Mouse (Mus musculus): ENCODE measurements around the gene Ablim2. TPM values are rescaled to one million over a fixed set of nuclear protein-coding genes. Genes with fewer than 3 reads are reported as not detected.

Ablim2 gene
- polyA plus RNA-seq, 1 experiment, result 4.5 TPM

GRCm38 (mm10) chr5:35894295-35895047 lies 136.8 kb downstream of the Ablim2 start:
- H3K4me3 ChIP-seq (ENCODE audit: control insufficient read depth, insufficient read depth, low read length), result peak overlapping the region; percentile 68
- H3K4me1 ChIP-seq (replicated peaks; ENCODE audit: control insufficient read depth, insufficient read depth, low read length), result peaks cover 11% of the 10 kb centered on the region
- no peak for DNase-seq
- H3K27me3 ChIP-seq (ENCODE audit: control insufficient read depth, insufficient read depth, low read length), result no peaks in the 10 kb centered on the region
- 72% methylated on average over 30 of the region's 30 CpGs for WGBS
- H3K36me3 ChIP-seq (ENCODE audit: control insufficient read depth, insufficient read depth, low read length), result no peaks in the 10 kb centered on the region
- H3K27ac ChIP-seq (ENCODE audit: control insufficient read depth, insufficient read depth, low read length), result no peak overlapping the region
- TF ChIP-seq CTCF (IDR thresholded peaks at IDR 0.05; ENCODE audit: borderline replicate concordance, control insufficient read depth, extremely low read depth, insufficient read depth, low read length, poor library complexity) (no peak), POLR2A (IDR thresholded peaks at IDR 0.05; ENCODE audit: control insufficient read depth, extremely low read depth, insufficient read depth, low read length, poor library complexity) (no peak)

GRCm38 (mm10) chr5:35895926-35896325 lies 138.2 kb downstream of the Ablim2 start:
- H3K36me3 ChIP-seq (ENCODE audit: control insufficient read depth, insufficient read depth, low read length), result no peaks in the 10 kb centered on the region
- no peak overlapping the region for H3K4me3 ChIP-seq (ENCODE audit: control insufficient read depth, insufficient read depth, low read length)
- DNase-seq, result no peak
- TF ChIP-seq POLR2A (IDR thresholded peaks at IDR 0.05; ENCODE audit: control insufficient read depth, extremely low read depth, insufficient read depth, low read length, poor library complexity) (no peak), CTCF (IDR thresholded peaks at IDR 0.05; ENCODE audit: borderline replicate concordance, control insufficient read depth, extremely low read depth, insufficient read depth, low read length, poor library complexity) (no peak)
- peaks cover 20% of the 10 kb centered on the region for H3K4me1 ChIP-seq (replicated peaks; ENCODE audit: control insufficient read depth, insufficient read depth, low read length)
- WGBS, result 83% methylated on average over 4 of the region's 4 CpGs
- no peak overlapping the region for H3K27ac ChIP-seq (ENCODE audit: control insufficient read depth, insufficient read depth, low read length)
- no peaks in the 10 kb centered on the region for H3K27me3 ChIP-seq (ENCODE audit: control insufficient read depth, insufficient read depth, low read length)

DNA sequence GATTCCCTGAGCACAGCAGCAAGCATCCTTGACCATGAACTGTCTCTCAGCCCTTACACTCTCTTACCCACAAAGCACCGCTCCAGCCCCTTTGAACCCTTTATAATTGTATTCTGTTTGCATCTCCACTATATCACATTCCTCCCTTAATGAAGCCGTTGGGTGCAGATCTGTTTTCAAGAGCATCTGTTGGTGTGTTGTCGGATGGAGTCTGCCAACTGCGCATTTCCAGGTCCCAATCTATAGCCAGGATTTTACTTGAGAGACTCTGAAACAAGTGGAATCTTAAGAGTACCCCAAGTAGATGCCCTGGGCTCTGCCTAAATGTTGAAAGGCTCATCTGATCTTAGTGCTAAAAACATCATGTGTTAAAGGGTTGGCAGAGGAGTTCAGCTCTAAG lies 138.9 kb downstream of the Ablim2 start:
- no peak for TF ChIP-seq CTCF (IDR thresholded peaks at IDR 0.05; ENCODE audit: borderline replicate concordance, control insufficient read depth, extremely low read depth, insufficient read depth, low read length, poor library complexity)
- no peak for TF ChIP-seq POLR2A (IDR thresholded peaks at IDR 0.05; ENCODE audit: control insufficient read depth, extremely low read depth, insufficient read depth, low read length, poor library complexity)
- Histone ChIP-seq H3K4me1 (replicated peaks; ENCODE audit: control insufficient read depth, insufficient read depth, low read length) (peaks cover 26% of the 10 kb centered on the region), H3K4me3 (ENCODE audit: control insufficient read depth, insufficient read depth, low read length) (no peak overlapping the region), H3K36me3 (ENCODE audit: control insufficient read depth, insufficient read depth, low read length) (no peaks in the 10 kb centered on the region), H3K27ac (ENCODE audit: control insufficient read depth, insufficient read depth, low read length) (no peak overlapping the region), H3K27me3 (ENCODE audit: control insufficient read depth, insufficient read depth, low read length) (no peaks in the 10 kb centered on the region)
- 97% methylated on average over 4 of the region's 4 CpGs for WGBS
- DNase-seq, result no peak

DNA sequence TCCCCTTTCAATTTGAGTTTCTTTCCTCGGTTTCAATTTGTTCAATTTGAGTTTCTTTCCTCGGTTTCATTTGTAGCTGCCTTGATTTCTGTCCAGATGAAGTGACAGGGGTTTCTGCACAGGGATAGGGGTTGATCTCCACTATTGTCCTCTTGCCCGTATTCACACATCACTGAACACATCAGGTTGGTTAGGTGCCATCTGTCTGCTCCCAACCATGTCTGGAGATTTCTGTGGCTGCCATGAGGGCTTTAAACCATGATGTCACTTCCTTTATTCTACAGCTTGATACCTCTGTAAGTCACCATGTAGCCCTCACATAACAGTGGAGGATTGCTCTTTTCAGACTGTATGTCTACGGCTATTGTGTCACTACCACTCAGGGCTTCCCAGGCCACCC lies 139.5 kb downstream of the Ablim2 start:
- Histone ChIP-seq H3K36me3 (ENCODE audit: control insufficient read depth, insufficient read depth, low read length) (no peaks in the 10 kb centered on the region), H3K4me1 (replicated peaks; ENCODE audit: control insufficient read depth, insufficient read depth, low read length) (peaks cover 26% of the 10 kb centered on the region), H3K4me3 (ENCODE audit: control insufficient read depth, insufficient read depth, low read length) (no peak overlapping the region), H3K27me3 (ENCODE audit: control insufficient read depth, insufficient read depth, low read length) (no peaks in the 10 kb centered on the region), H3K27ac (ENCODE audit: control insufficient read depth, insufficient read depth, low read length) (no peak overlapping the region)
- no peak for DNase-seq
- WGBS, result 87% methylated on average over 4 of the region's 4 CpGs
- TF ChIP-seq POLR2A (IDR thresholded peaks at IDR 0.05; ENCODE audit: control insufficient read depth, extremely low read depth, insufficient read depth, low read length, poor library complexity) (no peak), CTCF (IDR thresholded peaks at IDR 0.05; ENCODE audit: borderline replicate concordance, control insufficient read depth, extremely low read depth, insufficient read depth, low read length, poor library complexity) (no peak)

DNA sequence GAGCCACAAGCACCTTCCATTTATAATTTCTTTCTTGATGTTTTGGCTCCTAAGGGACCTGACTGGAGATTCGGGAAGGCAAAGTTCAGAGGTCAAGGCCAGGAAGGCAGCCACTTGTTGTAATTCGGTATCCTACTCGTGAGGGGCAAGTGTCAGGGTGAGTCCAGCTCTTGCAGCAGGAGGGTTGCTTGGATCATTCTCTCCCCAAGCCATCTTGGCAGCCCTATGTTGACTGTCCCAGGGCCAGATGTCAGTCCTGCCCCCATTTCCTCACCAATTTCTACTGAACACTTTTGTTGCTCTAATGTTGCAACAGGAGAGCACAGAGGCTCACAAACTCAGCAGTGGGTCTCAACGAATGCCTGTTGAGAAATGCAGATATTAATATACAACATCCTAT lies 140.4 kb downstream of the Ablim2 start:
- Histone ChIP-seq H3K36me3 (ENCODE audit: control insufficient read depth, insufficient read depth, low read length) (no peaks in the 10 kb centered on the region), H3K4me1 (replicated peaks; ENCODE audit: control insufficient read depth, insufficient read depth, low read length) (peaks cover 26% of the 10 kb centered on the region), H3K4me3 (ENCODE audit: control insufficient read depth, insufficient read depth, low read length) (no peak overlapping the region), H3K27ac (ENCODE audit: control insufficient read depth, insufficient read depth, low read length) (no peak overlapping the region), H3K27me3 (ENCODE audit: control insufficient read depth, insufficient read depth, low read length) (no peaks in the 10 kb centered on the region)
- 90% methylated on average over 4 of the region's 4 CpGs for WGBS
- TF ChIP-seq POLR2A (IDR thresholded peaks at IDR 0.05; ENCODE audit: control insufficient read depth, extremely low read depth, insufficient read depth, low read length, poor library complexity) (no peak), CTCF (IDR thresholded peaks at IDR 0.05; ENCODE audit: borderline replicate concordance, control insufficient read depth, extremely low read depth, insufficient read depth, low read length, poor library complexity) (no peak)
- no peak for DNase-seq

GRCm38 (mm10) chr5:35898994-35899393 lies 141.3 kb downstream of the Ablim2 start:
- H3K27me3 ChIP-seq (ENCODE audit: control insufficient read depth, insufficient read depth, low read length), result no peaks in the 10 kb centered on the region
- peaks cover 22% of the 10 kb centered on the region for H3K4me1 ChIP-seq (replicated peaks; ENCODE audit: control insufficient read depth, insufficient read depth, low read length)
- 74% methylated on average over 3 of the region's 3 CpGs for WGBS
- H3K4me3 ChIP-seq (ENCODE audit: control insufficient read depth, insufficient read depth, low read length), result no peak overlapping the region
- no peak for TF ChIP-seq CTCF (IDR thresholded peaks at IDR 0.05; ENCODE audit: borderline replicate concordance, control insufficient read depth, extremely low read depth, insufficient read depth, low read length, poor library complexity)
- TF ChIP-seq POLR2A (IDR thresholded peaks at IDR 0.05; ENCODE audit: control insufficient read depth, extremely low read depth, insufficient read depth, low read length, poor library complexity), result no peak
- no peaks in the 10 kb centered on the region for H3K36me3 ChIP-seq (ENCODE audit: control insufficient read depth, insufficient read depth, low read length)
- no peak overlapping the region for H3K27ac ChIP-seq (ENCODE audit: control insufficient read depth, insufficient read depth, low read length)
- no peak for DNase-seq
